Mouse (Mus musculus): ENCODE results near the gene Eif4b. TPM values are rescaled to one million over a fixed set of nuclear protein-coding genes. Genes with fewer than 3 reads are reported as not detected.

Eif4b gene
- polyA plus RNA-seq, 1 experiment, result 99.3 TPM

GRCm38 (mm10) chr15:102094157-102094556, 20.6 kb downstream of the Eif4b start:
- Histone ChIP-seq H3K36me3 (ENCODE audit: control insufficient read depth, insufficient read depth, low read length) (peaks cover 77% of the 10 kb centered on the region), H3K4me3 (ENCODE audit: control insufficient read depth, insufficient read depth, low read length) (no peak overlapping the region), H3K27me3 (ENCODE audit: control insufficient read depth, insufficient read depth, low read length) (no peaks in the 10 kb centered on the region), H3K27ac (ENCODE audit: control insufficient read depth, insufficient read depth, low read length) (no peak overlapping the region), H3K4me1 (replicated peaks; ENCODE audit: control insufficient read depth, insufficient read depth, low read length) (no peaks in the 10 kb centered on the region)
- DNase-seq, result no peak
- TF ChIP-seq POLR2A (IDR thresholded peaks at IDR 0.05; ENCODE audit: control insufficient read depth, extremely low read depth, insufficient read depth, low read length, poor library complexity), result no peak
- 84% methylated on average over 2 of the region's 2 CpGs for WGBS

- H3K36me3 ChIP-seq (ENCODE audit: control insufficient read depth, insufficient read depth, low read length), result peaks cover 68% of the 10 kb centered on the region
- no peak for TF ChIP-seq CTCF (IDR thresholded peaks at IDR 0.05; ENCODE audit: borderline replicate concordance, control insufficient read depth, extremely low read depth, insufficient read depth, low read length, poor library complexity)
- no peak for TF ChIP-seq POLR2A (IDR thresholded peaks at IDR 0.05; ENCODE audit: control insufficient read depth, extremely low read depth, insufficient read depth, low read length, poor library complexity)
- no peak overlapping the region for H3K27ac ChIP-seq (ENCODE audit: control insufficient read depth, insufficient read depth, low read length)
- no peak for DNase-seq
- WGBS, result 97% methylated on average over 16 of the region's 16 CpGs
- no peak overlapping the region for H3K4me3 ChIP-seq (ENCODE audit: control insufficient read depth, insufficient read depth, low read length)
- H3K27me3 ChIP-seq (ENCODE audit: control insufficient read depth, insufficient read depth, low read length), result no peaks in the 10 kb centered on the region
- H3K4me1 ChIP-seq (replicated peaks; ENCODE audit: control insufficient read depth, insufficient read depth, low read length), result peaks cover 3% of the 10 kb centered on the region
Measured at GRCm38 (mm10) chr15:102094988-102095387, 21.4 kb downstream of the Eif4b start.

DNA sequence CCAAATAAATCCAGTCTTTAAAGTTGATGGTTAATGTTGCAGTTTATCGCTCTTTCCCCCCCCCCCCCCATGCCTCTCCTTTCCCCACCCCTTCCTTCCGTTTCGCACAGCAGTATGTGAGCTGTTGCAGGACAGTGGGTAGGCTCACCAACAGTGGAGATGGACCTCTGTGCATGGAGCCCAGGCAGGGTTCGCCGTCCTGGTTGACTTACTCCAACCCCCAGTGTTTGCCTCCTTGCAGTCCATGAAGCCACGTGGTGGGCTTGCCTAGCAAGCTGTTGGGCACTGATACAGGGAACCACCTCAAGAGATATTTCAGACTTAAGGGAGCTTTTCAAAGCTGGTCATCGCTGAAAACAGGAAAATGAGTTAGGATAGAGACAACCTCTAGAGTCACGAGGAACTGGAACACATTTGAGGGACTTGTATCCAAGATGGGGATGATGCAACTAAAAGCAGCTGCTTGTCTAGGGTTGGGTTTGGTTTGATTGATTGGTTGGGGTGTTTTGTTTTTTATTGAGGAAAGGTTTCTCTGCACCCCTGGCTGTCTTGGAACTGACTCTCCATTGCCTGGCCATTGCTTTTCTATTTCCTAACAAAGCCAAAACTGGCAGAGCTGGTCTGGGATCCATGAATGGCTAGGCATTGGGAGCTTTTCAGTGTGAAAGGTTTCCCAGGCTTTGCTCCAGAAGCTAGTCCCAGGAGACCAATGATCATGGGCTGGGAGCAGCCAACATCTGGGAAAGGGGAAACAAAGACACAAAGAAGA, 23.8 kb downstream of the Eif4b start:
- Histone ChIP-seq H3K4me3 (ENCODE audit: control insufficient read depth, insufficient read depth, low read length) (no peak overlapping the region), H3K4me1 (replicated peaks; ENCODE audit: control insufficient read depth, insufficient read depth, low read length) (peaks cover 9% of the 10 kb centered on the region), H3K27ac (ENCODE audit: control insufficient read depth, insufficient read depth, low read length) (no peak overlapping the region), H3K36me3 (ENCODE audit: control insufficient read depth, insufficient read depth, low read length) (peaks cover 45% of the 10 kb centered on the region), H3K27me3 (ENCODE audit: control insufficient read depth, insufficient read depth, low read length) (no peaks in the 10 kb centered on the region)
- 84% methylated on average over 8 of the region's 8 CpGs for WGBS
- TF ChIP-seq POLR2A (IDR thresholded peaks at IDR 0.05; ENCODE audit: control insufficient read depth, extremely low read depth, insufficient read depth, low read length, poor library complexity) (no peak), CTCF (IDR thresholded peaks at IDR 0.05; ENCODE audit: borderline replicate concordance, control insufficient read depth, extremely low read depth, insufficient read depth, low read length, poor library complexity) (no peak)
- DNase-seq, result no peak

DNA sequence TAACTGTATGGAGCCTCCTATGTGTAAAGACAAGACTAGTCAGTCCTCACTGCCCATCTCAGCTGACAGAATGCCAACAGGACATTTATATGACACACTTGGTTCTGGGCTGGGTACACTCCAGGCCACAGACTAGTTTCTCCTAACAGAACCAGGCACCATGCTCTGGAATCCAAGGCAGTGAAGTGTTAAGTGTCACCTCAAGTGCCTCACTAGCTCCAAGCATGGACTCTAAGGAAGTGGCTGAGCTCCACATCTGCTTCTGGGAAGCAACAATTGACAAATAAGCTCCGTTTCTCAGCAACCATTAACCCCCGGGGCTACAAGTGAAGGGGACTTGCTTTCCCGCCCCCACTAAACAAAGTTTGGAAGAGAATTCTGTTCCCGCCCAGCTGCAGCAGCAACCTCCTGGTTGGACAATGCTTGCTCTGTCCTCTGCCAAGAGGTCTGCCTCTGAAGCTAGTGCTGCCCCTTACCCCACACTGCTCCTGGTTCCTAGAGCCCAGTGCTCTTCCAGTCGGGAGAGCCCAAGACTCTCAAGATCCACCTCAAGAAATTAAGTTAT, 24.5 kb downstream of the Eif4b start:
- 73% methylated on average over 5 of the region's 5 CpGs for WGBS
- Histone ChIP-seq H3K27ac (ENCODE audit: control insufficient read depth, insufficient read depth, low read length) (no peak overlapping the region), H3K36me3 (ENCODE audit: control insufficient read depth, insufficient read depth, low read length) (peaks cover 37% of the 10 kb centered on the region), H3K4me3 (ENCODE audit: control insufficient read depth, insufficient read depth, low read length) (no peak overlapping the region), H3K4me1 (replicated peaks; ENCODE audit: control insufficient read depth, insufficient read depth, low read length) (peaks cover 9% of the 10 kb centered on the region), H3K27me3 (ENCODE audit: control insufficient read depth, insufficient read depth, low read length) (no peaks in the 10 kb centered on the region)
- no peak for TF ChIP-seq POLR2A (IDR thresholded peaks at IDR 0.05; ENCODE audit: control insufficient read depth, extremely low read depth, insufficient read depth, low read length, poor library complexity)
- TF ChIP-seq CTCF (IDR thresholded peaks at IDR 0.05; ENCODE audit: borderline replicate concordance, control insufficient read depth, extremely low read depth, insufficient read depth, low read length, poor library complexity), result no peak
- no peak for DNase-seq

DNA sequence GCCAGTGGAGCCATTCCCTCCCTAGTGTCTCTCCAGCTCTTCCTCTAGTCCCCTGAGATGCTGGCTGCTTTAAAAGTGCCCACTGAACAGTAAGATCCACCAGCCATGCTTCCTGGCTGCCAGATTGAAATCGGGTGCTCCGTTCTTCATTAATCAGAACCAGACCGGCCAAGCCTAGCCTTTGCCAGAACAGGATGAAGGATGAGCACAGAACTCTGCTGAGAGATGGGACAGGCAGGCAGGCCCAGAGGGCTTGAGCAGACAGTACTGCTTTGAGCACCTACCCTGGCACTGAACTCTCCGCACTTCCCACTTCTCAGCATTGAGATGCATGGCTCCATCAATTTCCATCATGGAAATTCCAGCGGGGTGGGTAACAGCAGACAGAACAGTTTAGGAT, 25.7 kb downstream of the Eif4b start:
- H3K4me1 ChIP-seq (replicated peaks; ENCODE audit: control insufficient read depth, insufficient read depth, low read length), result peaks cover 9% of the 10 kb centered on the region
- WGBS, result 76% methylated on average over 5 of the region's 5 CpGs
- H3K27me3 ChIP-seq (ENCODE audit: control insufficient read depth, insufficient read depth, low read length), result no peaks in the 10 kb centered on the region
- H3K36me3 ChIP-seq (ENCODE audit: control insufficient read depth, insufficient read depth, low read length), result peaks cover 26% of the 10 kb centered on the region
- TF ChIP-seq POLR2A (IDR thresholded peaks at IDR 0.05; ENCODE audit: control insufficient read depth, extremely low read depth, insufficient read depth, low read length, poor library complexity) (no peak), CTCF (IDR thresholded peaks at IDR 0.05; ENCODE audit: borderline replicate concordance, control insufficient read depth, extremely low read depth, insufficient read depth, low read length, poor library complexity) (no peak)
- no peak overlapping the region for H3K27ac ChIP-seq (ENCODE audit: control insufficient read depth, insufficient read depth, low read length)
- no peak for DNase-seq
- no peak overlapping the region for H3K4me3 ChIP-seq (ENCODE audit: control insufficient read depth, insufficient read depth, low read length)

- 38% methylated on average over 8 of the region's 8 CpGs for WGBS
- H3K36me3 ChIP-seq (ENCODE audit: control insufficient read depth, insufficient read depth, low read length), result peaks cover 21% of the 10 kb centered on the region
- H3K27ac ChIP-seq (ENCODE audit: control insufficient read depth, insufficient read depth, low read length), result no peak overlapping the region
- DNase-seq, result no peak
- H3K4me1 ChIP-seq (replicated peaks; ENCODE audit: control insufficient read depth, insufficient read depth, low read length), result peaks cover 9% of the 10 kb centered on the region
- TF ChIP-seq CTCF (IDR thresholded peaks at IDR 0.05; ENCODE audit: borderline replicate concordance, control insufficient read depth, extremely low read depth, insufficient read depth, low read length, poor library complexity), result no peak
- H3K4me3 ChIP-seq (ENCODE audit: control insufficient read depth, insufficient read depth, low read length), result peak overlapping the region; percentile 53
- no peaks in the 10 kb centered on the region for H3K27me3 ChIP-seq (ENCODE audit: control insufficient read depth, insufficient read depth, low read length)
Measured at GRCm38 (mm10) chr15:102099771-102100160, 26.2 kb downstream of the Eif4b start.

Data from thymus, adult 2 months (tissue).